Mouse (Mus musculus) ovary, postnatal 36 days (tissue): ENCODE data around the gene Rapgef5.
"Not testable (repeated sequence)": the region's sequence is repeated elsewhere in the genome, so short reads cannot be mapped to it uniquely, and the experiment has no call there.

Source experiments
- DNase-seq: peaks from one replicate; pipeline ENCODE4 v3.0.0; 2022; ENCODE audit warnings: low spot score, mixed read lengths

Gene Rapgef5

GRCm38 (mm10) chr12:117764839-117765238 lies 248.6 kb downstream of the Rapgef5 start:
- DNase-seq = peak; percentile 39

- DNase-seq = peak; percentile 64
Observed at GRCm38 (mm10) chr12:117769113-117769512, 252.8 kb downstream of the Rapgef5 start.

GRCm38 (mm10) chr12:117770211-117770610 lies 253.9 kb downstream of the Rapgef5 start:
- no peak for DNase-seq

GRCm38 (mm10) chr12:117771156-117771555 lies 254.9 kb downstream of the Rapgef5 start:
- DNase-seq = no peak

- peak; percentile 51 for DNase-seq
Observed at GRCm38 (mm10) chr12:117772638-117773037, 256.4 kb downstream of the Rapgef5 start.

GRCm38 (mm10) chr12:117776841-117777240 lies 260.6 kb downstream of the Rapgef5 start:
- DNase-seq = no peak

- DNase-seq = no peak
Observed at GRCm38 (mm10) chr12:117781360-117781759, 265.1 kb downstream of the Rapgef5 start.

- no peak for DNase-seq
Observed at GRCm38 (mm10) chr12:117783426-117783825, 267.1 kb downstream of the Rapgef5 start.

- no peak for DNase-seq
Observed at GRCm38 (mm10) chr12:117786621-117787020, 270.3 kb downstream of the Rapgef5 start.

GRCm38 (mm10) chr12:117788513-117789011 lies 272.3 kb downstream of the Rapgef5 start:
- DNase-seq = no peak

GRCm38 (mm10) chr12:117789017-117789416 lies 272.7 kb downstream of the Rapgef5 start:
- no peak for DNase-seq

GRCm38 (mm10) chr12:117795303-117795702 lies 279.0 kb downstream of the Rapgef5 start:
- DNase-seq = no peak

- not testable (repeated sequence) for DNase-seq
Observed at GRCm38 (mm10) chr12:117803989-117804388, 287.7 kb downstream of the Rapgef5 start, which contains the start of gene Cdca7l. Cdca7l (plus strand) TSS chr12:117804289.

GRCm38 (mm10) chr12:117805576-117805975 lies 289.3 kb downstream of the Rapgef5 start:
- DNase-seq = no peak

GRCm38 (mm10) chr12:117806007-117806451 lies 289.8 kb downstream of the Rapgef5 start:
- no peak for DNase-seq

- no peak for DNase-seq
Observed at GRCm38 (mm10) chr12:117806470-117806869, 290.2 kb downstream of the Rapgef5 start.

- DNase-seq = no peak
Observed at GRCm38 (mm10) chr12:117807637-117808036, 291.4 kb downstream of the Rapgef5 start.

- DNase-seq = no peak
Observed at GRCm38 (mm10) chr12:117808355-117809326, 292.4 kb downstream of the Rapgef5 start.
